Mouse (Mus musculus) layer of hippocampus, adult 8-10 months (tissue): ENCODE results near the gene Gabra3. TPM values are rescaled to one million over a fixed set of nuclear protein-coding genes. Genes with fewer than 3 reads are reported as not detected.

Experiments
- DNase-seq, 2 experiments: peaks; one replicate each; pipeline ENCODE4 v3.0.0; 2022; ENCODE audit warnings: low spot score in 2 of 2
- microRNA-seq, 2 experiments: library from miRNA; unstranded; fragments of <30 nt; microRNA quantifications; one replicate each; pipeline ENCODE4 v1.2.0; 2022
- total RNA-seq, 4 experiments: library from RNA; stranded (reverse); gene quantifications; 2 replicates each; pipeline ENCODE4 v1.2.4; 2022

Gene Gabra3
- 10 to 100 TPM; 39.3 to 50.1 (median 45.6) TPM for total RNA-seq

DNA sequence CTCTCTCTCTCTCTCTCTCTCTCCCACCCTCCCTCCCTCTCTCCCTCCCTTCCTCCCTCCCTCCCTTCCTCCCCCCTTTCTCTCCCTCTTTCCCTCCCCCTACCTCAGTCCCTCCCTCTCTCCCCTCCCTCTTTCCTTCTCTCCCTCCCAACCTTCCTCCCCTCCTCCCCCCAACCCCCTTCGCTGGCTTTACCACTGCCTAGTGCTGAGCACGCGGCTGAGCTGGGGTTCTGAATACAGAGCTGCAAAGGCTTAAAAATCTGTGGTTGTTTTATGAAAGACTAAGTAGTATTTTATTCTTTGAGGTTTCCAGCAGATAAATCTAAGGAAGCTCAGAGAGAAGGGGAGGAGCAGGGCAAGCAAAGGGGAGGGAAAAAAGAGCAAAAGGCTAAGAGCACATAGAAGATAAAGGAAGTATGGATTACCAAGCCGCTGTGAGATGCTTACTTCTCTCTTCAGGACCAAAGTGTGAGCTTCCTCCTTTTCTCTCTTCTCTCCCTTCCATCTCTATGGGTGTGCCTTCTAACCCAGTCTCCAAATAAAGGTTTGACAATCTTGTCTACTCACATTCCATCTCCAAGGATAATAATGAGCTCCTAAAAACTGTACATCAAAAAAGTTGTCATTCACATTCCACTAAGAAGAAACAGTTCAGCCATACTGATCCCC, at the start of gene Gabra3:
Gabra3 (minus strand) TSS at position 619 of the 669 bp plus-strand sequence.
- DNase-seq: no peak

DNA sequence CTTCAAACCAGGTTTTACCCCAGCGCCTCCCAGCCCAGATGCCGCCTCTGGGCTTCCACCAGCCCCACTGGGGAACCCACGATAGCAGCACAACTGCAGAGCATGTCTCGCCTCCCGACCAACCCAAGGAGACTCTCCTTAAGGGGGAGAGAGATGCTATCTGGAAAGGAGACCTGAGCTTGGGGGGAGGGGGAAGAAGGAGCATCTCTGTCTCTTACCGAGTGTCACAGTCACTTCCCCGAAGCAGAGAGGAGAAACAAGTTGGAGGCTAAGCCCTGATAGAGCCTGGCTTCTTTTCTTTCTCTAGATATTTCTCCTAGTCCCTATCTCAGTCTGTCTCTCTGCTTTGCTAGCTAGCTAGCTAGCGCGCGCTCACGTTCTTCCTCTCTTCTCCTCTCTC, 859 bp downstream of the Gabra3 start:
- DNase-seq: no peak

DNA sequence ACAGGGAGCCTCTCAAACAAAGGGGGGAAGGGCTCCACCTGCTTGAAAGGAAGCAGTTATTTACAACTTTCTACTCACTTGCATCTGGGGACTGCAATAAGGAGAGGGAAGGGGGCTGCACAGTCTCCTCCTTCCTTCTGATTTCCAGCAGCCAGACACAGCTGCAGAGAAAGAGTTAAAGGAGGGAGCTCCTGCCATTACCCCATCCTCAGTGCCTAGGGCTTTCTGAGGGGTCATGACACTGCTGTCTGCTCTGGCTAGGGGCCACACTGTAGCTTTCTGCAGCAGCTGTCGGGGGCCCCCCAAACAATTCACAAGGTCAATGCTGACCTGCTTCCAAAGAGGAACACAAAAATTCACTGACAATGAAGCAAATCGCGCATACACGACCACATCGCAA, 1.3 kb downstream of the Gabra3 start:
- DNase-seq: no peak

DNA sequence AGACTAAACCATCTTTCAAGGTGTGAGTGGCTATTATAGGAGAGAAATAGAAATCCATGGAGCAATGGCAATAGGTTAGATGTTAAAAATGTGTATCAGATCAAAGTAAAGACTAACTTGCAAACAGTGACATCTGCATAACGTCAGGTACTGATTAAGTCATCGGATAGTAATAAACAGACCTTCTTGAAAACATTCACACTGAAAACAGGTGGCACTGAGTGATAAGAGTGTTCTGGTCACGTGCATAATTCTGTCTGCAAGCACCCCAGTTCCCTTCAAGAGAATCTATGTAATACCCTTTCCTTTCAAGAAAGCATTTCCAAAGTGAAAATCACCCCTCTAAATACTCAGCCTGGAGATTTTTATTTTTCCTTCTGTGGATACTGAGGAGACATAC, 6.0 kb downstream of the Gabra3 start:
- no peak for DNase-seq

DNA sequence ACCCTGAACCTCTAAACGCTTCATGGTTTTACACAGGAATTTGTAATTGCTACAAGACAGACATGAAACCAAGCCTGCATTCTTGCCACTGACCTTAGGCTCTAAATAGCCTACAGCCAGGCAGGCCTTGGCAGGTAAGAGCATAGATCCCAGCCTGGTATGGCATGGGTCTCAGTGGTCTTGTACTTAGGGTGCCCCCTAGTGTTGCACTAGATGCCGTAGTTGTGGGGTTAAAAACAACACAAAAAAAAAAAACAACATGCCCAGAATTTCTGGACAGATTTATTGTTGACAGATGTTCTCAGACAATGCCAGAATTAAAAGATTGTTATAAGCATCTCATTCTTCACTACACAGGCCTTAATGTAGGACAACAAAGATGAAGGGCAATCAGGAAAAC, 12.0 kb downstream of the Gabra3 start:
- DNase-seq: no peak

DNA sequence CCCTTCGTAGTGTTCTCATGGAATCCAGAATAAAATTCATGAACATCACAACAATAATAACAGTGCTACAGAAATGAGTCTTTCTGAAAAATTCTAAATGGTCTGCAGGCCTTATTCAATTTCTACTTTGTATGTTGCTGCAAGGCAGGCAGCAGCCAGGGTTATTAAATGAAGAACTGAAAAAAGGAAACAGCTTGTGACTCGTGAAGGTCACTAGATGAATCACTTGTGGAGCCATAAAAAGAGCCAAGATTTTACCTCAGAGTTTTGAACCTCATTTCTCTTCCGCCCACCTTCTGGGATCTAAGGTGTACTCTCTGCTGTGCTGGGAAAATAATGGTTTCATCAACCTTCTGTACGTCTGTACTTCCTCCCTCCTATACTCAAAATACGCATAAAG, 159.4 kb downstream of the Gabra3 start:
- DNase-seq: no peak

DNA sequence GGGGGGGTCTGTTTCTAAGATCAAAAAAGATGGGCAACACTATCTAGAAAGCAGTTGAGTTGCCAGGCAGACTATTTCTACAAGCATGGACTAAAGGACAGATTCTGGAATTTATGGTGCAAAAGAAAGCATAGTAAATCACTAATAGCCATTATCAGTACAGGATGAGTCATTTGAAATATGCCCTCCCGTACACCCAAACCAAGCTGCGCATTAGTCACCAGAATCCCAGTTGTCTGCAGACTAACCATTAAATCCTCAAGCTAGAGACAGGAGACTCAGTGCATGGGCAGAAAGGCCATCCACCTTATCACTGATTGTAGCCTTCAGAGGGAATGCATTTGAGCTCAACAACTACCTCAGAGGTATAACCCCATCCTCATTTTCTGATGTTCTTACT, 166.8 kb downstream of the Gabra3 start:
- DNase-seq: no peak

DNA sequence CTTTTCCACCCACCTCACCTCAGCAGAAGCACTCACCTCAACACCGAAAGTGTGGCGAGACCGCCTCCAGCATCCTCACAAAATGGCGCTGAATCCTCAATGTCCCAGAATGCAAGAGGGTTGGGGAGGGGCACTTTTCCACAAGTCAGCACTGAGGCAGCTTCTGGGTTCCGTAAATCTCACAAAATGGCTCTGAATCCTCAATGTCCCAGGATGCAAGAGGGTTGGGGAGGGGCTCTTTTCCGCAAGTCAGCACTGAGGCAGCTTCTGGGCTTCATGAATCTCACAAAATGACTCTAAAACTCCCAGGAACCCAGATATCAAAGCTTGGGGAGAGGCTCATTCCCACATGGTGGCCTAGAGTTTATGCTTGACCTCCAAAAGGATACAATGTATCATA, 269.9 kb downstream of the Gabra3 start, which contains the start of gene Magea10:
Magea10 (minus strand) TSS at position 101 of the 400 bp plus-strand sequence.
- DNase-seq: no peak

Small RNAs within 50 kb of the gene (microRNA-seq; reads per million reads assigned to microRNA genes)
- gene Mir105 (0 reads per million in 2 experiments), gene Mir767 (0 reads per million in 2 experiments)

Other genes starting within 250 kb of the Gabra3 start
- under 1 TPM; 0.57 to 1.00 (median 0.77) TPM for gene Gabrq, start 168.3 kb upstream of the Gabra3 start, total RNA-seq